Mouse (Mus musculus) layer of hippocampus, postnatal 14 days (tissue): ENCODE data around the gene Ankfn1. TPM values are rescaled to one million over a fixed set of nuclear protein-coding genes. Genes with fewer than 3 reads are reported as not detected.

Source experiments
- DNase-seq, 2 experiments: peaks; one replicate each; pipeline ENCODE4 v3.0.0; 2021 to 2022; ENCODE audit warnings: low spot score in 2 of 2, mixed read lengths in 1 of 2
- long read RNA-seq, 2 experiments: library from polyadenylated mRNA; stranded (forward); transcript quantifications; one replicate each; pipeline ENCODE4 v2.0.0; 2021
- total RNA-seq, 2 experiments: library from RNA; stranded (reverse); gene quantifications; 2 replicates each; pipeline ENCODE4 v1.2.3; 2021

Gene Ankfn1
- 1 to 10 TPM; 3.6 to 4.4 TPM for total RNA-seq
- long read RNA-seq, experiment 1: 0 reads
- long read RNA-seq, experiment 2, partial matches to known transcripts: 0 of 2 reads
- long read RNA-seq, experiment 2, other reads (novel, unspliced or antisense): 2 of 2 reads

DNA sequence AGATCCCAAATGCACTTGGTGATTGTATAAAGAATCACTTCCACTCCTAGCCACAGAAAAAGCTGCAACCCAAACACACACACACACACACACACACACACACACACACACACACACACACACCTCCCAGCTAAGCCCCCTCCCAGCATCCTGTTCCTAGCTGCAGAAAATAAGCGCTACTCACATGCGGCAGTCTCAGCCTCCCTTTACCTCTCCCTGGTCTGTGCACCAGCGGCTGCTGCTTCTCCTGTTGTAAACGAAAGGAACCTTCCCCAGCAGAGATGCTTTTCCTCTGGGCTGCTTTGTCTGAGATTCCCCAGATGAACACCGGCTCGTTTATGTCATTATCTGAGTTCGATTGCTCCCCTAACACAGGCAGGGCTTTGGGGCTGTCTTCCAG is at the start of gene Ankfn1:
Gene Ankfn1 (minus strand): TSS at position 223 of the 400 bp plus-strand sequence.
- DNase-seq: no peak

GRCm38 (mm10) chr11:89823661-89824446 is 46.4 kb upstream of the Ankfn1 start:
- no peak for DNase-seq

GRCm38 (mm10) chr11:89818594-89818993 is 41.1 kb upstream of the Ankfn1 start:
- DNase-seq: no peak

DNA sequence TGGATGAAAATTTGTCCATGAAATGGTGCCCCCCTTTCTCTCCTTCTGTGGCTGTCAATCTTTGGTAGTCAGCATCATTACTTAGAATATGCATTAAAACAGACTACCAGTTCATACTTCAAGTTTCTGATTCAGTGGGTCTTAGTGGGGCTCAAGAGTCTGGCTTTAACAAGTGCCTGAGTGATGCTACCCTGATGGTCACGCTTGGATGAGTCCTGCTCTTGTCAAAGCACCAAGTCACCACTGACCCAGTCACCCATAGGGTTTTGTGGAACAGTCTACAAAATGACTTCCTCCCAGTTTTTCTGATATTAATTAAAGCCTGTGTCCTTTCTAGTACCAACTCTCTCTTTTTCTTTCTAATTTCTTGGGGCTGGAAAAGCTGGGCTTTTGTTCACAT is 34.0 kb upstream of the Ankfn1 start:
- DNase-seq: no peak

- no peak for DNase-seq
These were observed 30.5 kb upstream of the Ankfn1 start for GRCm38 (mm10) chr11:89807998-89808397.

DNA sequence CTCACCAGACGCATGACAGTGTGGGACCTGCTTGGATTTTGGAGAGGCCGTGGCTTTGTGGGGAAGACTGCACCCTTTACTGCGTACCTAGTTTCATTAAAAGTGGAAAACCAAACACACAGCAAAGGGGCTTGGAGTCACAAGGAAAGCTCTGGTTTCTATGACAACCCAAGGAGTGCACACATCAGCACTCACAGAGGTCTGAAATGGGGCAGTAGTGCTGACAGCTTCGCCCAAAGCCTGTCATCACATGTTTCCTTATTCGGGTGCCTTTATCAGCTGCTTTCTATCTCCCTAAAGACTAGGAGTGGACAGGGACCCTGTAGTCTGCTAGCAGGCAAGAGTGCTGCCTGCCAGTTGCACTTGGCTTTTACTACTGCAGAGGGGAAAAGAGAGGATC is 27.4 kb upstream of the Ankfn1 start:
- no peak for DNase-seq

DNA sequence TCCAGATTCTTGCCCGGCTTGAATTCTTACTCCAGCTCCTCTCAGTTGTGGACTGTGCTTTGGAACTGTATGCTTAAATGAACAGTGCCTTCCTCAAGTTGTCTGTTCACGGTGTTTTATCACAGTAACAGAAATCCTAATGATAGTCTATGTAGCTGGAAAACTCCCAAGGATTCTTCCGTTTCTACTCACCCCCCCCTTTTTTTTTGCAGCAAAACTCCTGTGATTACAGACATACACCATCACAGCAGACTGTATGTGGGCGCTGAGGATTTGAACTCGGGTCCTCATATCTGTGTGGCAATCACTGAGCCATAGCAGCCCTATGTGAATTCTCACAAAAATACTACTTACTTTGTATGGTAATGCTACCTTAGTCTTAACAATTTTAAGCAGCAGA is 26.5 kb upstream of the Ankfn1 start:
- DNase-seq: no peak

DNA sequence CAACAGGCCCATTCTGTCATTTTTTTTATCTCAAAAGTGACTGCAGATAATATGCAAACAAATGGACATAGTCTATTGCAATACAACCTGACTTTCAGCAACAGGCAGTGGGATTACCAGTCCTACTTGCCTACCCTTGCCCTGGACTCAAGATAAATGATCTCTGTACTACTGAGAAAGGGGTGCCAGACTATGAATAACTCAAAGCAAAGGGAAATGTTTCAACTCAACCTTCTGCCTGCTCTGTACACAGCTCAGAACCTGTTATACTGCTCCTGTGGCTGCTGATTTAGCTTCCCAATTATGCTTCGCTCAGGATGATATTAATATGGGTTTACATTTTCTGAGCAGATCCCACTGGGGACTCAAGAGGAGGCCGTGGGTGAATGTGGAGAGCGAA is 15.3 kb upstream of the Ankfn1 start:
- DNase-seq: no peak

DNA sequence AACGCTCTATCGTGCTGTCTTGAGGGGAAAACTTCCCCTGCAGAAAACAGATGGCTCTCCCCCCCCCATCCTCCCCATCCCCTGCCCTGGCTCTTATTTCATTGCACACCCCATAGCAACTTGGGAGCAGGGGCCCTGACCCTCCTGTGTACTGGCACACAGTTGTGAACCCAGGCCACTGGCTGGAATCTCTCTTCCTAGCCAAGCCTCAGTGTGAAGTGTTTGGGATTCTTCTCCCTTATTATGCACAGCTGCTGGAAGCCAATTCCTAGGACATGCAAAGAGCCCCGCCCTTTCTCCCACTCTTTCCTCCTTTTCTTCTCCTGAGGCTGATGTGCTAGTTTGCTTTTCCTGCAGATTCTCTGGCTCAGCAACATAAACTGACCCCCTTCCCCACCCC is 1.4 kb downstream of the Ankfn1 start:
- DNase-seq: no peak

GRCm38 (mm10) chr11:89774913-89775312 is 2.5 kb downstream of the Ankfn1 start:
- no peak for DNase-seq

GRCm38 (mm10) chr11:89772941-89773340 is 4.5 kb downstream of the Ankfn1 start:
- no peak for DNase-seq

DNA sequence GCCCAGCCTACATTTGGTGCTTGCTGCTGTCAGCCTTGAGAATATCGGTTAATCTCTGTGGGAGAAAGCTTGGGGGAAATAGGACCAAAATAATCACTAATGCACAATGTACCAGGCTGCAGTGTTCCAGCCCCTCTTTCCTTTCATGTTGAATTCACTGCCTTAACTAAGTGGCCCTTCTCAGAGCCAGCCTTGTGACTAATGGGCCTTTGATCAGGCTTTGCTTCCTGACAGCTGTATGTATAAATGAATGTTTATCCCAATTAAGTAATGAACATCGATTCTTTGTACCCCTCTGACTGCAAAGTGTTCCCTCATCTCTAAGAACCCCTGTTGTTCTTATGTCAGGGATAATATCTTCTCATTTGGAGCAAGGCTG is 11.7 kb downstream of the Ankfn1 start:
- DNase-seq: peak in 1 of 2 experiments; percentile 13

GRCm38 (mm10) chr11:89765014-89765769 is 12.3 kb downstream of the Ankfn1 start:
- DNase-seq: peak; percentile 8 to 36

- DNase-seq: no peak
These were observed 43.3 kb downstream of the Ankfn1 start for GRCm38 (mm10) chr11:89733973-89734693.

DNA sequence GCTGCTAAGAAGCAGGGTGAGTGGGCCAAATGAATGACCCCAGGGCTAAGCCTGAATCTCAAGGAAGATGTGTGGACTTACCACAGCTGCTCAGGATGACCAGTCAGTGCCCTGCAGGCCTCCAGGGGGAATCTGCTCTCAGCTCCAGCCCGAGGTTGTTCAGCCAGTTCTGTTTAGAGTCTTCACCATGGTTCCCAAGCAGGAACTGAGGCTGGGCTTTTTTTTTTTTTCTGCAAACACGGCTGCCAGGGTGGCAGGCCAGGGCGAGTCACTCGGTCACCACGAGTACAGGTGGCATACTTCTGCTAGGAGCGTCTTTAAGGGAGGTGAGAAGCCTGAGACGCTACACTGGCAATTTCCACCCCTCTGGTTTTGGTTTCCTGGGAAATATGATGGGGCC is 43.9 kb downstream of the Ankfn1 start:
- DNase-seq: no peak

- DNase-seq: peak; percentile 73 to 74
These were observed 56.6 kb downstream of the Ankfn1 start for GRCm38 (mm10) chr11:89720847-89721246.

- peak in 1 of 2 experiments; percentile 7 for DNase-seq
These were observed 58.9 kb downstream of the Ankfn1 start for GRCm38 (mm10) chr11:89718491-89718982.

GRCm38 (mm10) chr11:89716351-89716750 is 61.1 kb downstream of the Ankfn1 start:
- DNase-seq: no peak

GRCm38 (mm10) chr11:89708526-89708925 is 68.9 kb downstream of the Ankfn1 start:
- DNase-seq: no peak

GRCm38 (mm10) chr11:89696431-89697403 is 80.7 kb downstream of the Ankfn1 start:
- DNase-seq: peak; percentile 25 to 39
